Mouse (Mus musculus): ENCODE measurements around the gene Ankfn1. TPM values are rescaled to one million over a fixed set of nuclear protein-coding genes. Genes with fewer than 3 reads are reported as not detected.

Ankfn1 gene
- polyA plus RNA-seq, 1 experiment from 2014 or later: not detected

DNA sequence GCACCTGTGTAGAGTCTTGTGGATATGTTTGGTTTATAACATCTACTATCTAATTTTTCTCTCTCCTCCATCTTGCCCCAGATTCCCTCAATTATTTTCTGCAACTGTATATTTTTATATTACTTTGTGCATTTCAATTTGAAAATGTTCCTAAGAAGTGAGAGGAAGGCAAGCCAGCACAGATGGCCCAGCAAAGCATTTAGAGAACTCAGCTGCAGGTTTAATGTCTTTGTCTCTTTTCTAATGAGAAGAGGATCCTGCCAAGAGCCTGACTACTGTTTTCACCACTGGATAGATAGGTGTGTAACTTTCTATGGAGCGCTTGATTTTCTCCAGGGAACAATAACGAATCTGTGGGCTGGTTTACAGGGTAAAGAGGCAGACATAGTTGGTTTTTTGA is 161.6 kb downstream of the Ankfn1 start:
- no peak overlapping the region for H3K9ac ChIP-seq
- no peak overlapping the region for H3K27ac ChIP-seq (replicated peaks)
- no peak for ATAC-seq (ENCODE audit: insufficient read depth)
- H3K27me3 ChIP-seq: no peaks in the 10 kb centered on the region
- WGBS (ENCODE audit: insufficient replicate concordance): 55% methylated on average over 2 of the region's 2 CpGs
- no peaks in the 10 kb centered on the region for H3K9me3 ChIP-seq (replicated peaks)
- no peak overlapping the region for H3K4me3 ChIP-seq (replicated peaks)
- H3K4me1 ChIP-seq (replicated peaks): no peaks in the 10 kb centered on the region
- H3K4me2 ChIP-seq: no peak overlapping the region
- no peaks in the 10 kb centered on the region for H3K36me3 ChIP-seq (replicated peaks)

DNA sequence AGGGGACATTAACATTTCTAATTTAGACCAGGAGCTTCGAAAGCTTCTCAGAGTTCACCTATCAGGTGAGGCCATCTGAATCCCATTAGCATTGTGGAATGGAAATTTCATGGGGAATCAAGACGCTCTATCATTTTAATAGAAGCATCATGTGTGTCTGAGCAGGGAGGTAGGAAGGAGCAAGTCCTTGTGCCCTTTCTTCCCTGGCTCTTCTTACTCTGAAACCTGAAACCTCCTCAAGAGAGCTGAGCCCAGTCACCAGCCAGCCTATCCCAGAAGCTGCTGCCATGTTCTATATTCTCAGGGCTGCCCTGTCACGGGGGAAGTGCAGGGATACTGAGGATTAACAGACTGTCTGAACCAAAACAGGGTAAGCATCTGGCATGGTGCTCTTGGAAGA is 165.9 kb downstream of the Ankfn1 start:
- no peak overlapping the region for H3K4me3 ChIP-seq (replicated peaks)
- H3K36me3 ChIP-seq (replicated peaks): no peaks in the 10 kb centered on the region
- no peaks in the 10 kb centered on the region for H3K4me1 ChIP-seq (replicated peaks)
- 50% methylated on average over 3 of the region's 3 CpGs for WGBS (ENCODE audit: insufficient replicate concordance)
- no peak overlapping the region for H3K9ac ChIP-seq
- no peaks in the 10 kb centered on the region for H3K9me3 ChIP-seq (replicated peaks)
- H3K27ac ChIP-seq (replicated peaks): no peak overlapping the region
- H3K27me3 ChIP-seq: no peaks in the 10 kb centered on the region
- ATAC-seq (ENCODE audit: insufficient read depth): no peak
- H3K4me2 ChIP-seq: no peak overlapping the region

DNA sequence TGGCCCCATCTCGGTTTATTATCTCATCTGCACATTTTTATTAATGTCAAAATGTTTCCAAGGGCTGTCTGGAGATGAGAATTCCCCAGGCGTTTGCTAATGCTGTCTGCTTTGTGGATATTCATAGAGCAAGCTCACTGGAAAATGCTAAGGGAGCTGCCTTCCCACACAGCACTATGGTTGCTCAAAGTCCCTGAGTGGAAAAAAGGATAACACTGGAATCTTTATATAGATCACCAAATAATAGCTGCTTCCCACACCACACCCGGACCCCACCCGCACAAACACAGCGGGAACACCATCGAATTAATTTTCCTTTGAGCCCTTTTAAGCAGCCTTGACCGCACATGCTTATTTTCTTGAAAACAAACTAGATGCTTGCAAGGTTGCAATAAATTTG is 169.4 kb downstream of the Ankfn1 start:
- H3K9ac ChIP-seq: no peak overlapping the region
- no peaks in the 10 kb centered on the region for H3K27me3 ChIP-seq
- ATAC-seq (ENCODE audit: insufficient read depth): no peak
- H3K27ac ChIP-seq (replicated peaks): no peak overlapping the region
- H3K9me3 ChIP-seq (replicated peaks): no peaks in the 10 kb centered on the region
- no peak overlapping the region for H3K4me2 ChIP-seq
- H3K4me3 ChIP-seq (replicated peaks): no peak overlapping the region
- no peaks in the 10 kb centered on the region for H3K4me1 ChIP-seq (replicated peaks)
- no peaks in the 10 kb centered on the region for H3K36me3 ChIP-seq (replicated peaks)
- 58% methylated on average over 7 of the region's 7 CpGs for WGBS (ENCODE audit: insufficient replicate concordance)

DNA sequence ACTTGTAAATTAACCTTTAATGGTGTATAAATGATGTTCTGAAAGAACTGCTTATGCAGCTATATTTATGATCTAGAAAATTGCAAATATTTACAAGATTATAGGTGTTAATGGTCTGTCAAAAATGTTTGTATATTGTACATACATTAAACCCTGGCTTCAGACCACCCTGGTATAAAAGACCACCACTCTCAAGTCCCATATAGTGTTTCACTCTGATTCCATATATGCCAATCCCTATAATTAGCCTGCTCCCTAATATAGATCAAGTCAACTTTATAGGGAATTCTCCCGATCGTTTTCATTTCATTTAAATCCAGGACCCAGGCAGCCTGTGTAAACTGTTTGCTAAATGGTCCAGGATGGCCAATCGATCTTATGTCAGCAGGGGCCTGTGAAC is 170.2 kb downstream of the Ankfn1 start:
- ATAC-seq (ENCODE audit: insufficient read depth): no peak
- 49% methylated on average over 3 of the region's 3 CpGs for WGBS (ENCODE audit: insufficient replicate concordance)

GRCm38 (mm10) chr11:89606346-89606745 is 171.1 kb downstream of the Ankfn1 start:
- ATAC-seq (ENCODE audit: insufficient read depth): no peak
- no peaks in the 10 kb centered on the region for H3K4me1 ChIP-seq (replicated peaks)
- no peaks in the 10 kb centered on the region for H3K27me3 ChIP-seq
- no peak overlapping the region for H3K4me2 ChIP-seq
- H3K27ac ChIP-seq (replicated peaks): no peak overlapping the region
- H3K9ac ChIP-seq: no peak overlapping the region
- H3K9me3 ChIP-seq (replicated peaks): no peaks in the 10 kb centered on the region
- H3K36me3 ChIP-seq (replicated peaks): no peaks in the 10 kb centered on the region
- no peak overlapping the region for H3K4me3 ChIP-seq (replicated peaks)
- WGBS (ENCODE audit: insufficient replicate concordance): 65% methylated on average over 6 of the region's 6 CpGs

More for the DNA sequence above, 170.2 kb downstream of the Ankfn1 start:
- Histone ChIP-seq H3K4me2 (no peak overlapping the region), H3K9ac (no peak overlapping the region), H3K4me3 (replicated peaks) (no peak overlapping the region), H3K4me1 (replicated peaks) (no peaks in the 10 kb centered on the region), H3K27me3 (no peaks in the 10 kb centered on the region), H3K36me3 (replicated peaks) (no peaks in the 10 kb centered on the region), H3K9me3 (replicated peaks) (no peaks in the 10 kb centered on the region), H3K27ac (replicated peaks) (no peak overlapping the region)

- Histone ChIP-seq H3K27ac (replicated peaks) (no peak overlapping the region), H3K4me1 (replicated peaks) (no peaks in the 10 kb centered on the region), H3K9ac (no peak overlapping the region), H3K9me3 (replicated peaks) (no peaks in the 10 kb centered on the region), H3K4me3 (replicated peaks) (no peak overlapping the region), H3K27me3 (no peaks in the 10 kb centered on the region), H3K4me2 (no peak overlapping the region), H3K36me3 (replicated peaks) (no peaks in the 10 kb centered on the region)
- WGBS (ENCODE audit: insufficient replicate concordance): 47% methylated on average over 5 of the region's 5 CpGs
- ATAC-seq (ENCODE audit: insufficient read depth): no peak
These were observed 174.5 kb downstream of the Ankfn1 start for GRCm38 (mm10) chr11:89602966-89603365.

DNA sequence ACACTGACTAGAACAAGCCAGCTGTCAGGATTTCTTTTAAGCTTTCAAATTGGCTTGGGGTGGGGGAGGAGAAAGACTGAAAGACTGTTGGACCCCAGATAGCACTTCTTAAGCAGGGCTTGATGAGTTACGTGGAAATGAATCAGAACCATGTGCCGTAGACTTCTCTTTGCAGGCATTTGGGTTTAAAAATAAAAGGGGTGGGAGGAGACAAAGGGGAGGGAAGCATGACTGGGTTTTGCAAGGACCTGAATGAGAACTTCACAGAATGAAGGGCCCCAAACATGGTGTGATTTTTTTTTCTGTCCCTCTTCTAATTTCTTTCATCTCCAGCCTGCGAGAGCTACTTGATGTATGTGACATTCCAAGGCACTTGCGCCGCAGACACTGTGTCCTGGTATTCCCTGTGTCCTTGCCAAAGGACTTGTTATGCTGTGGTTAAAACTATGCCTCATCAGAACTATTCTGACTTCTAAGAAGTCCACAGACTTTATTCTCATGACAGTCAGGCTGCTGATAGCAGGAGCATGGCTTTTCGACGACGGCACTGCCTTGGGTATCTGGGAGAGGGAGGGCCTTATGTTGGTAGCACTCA is 176.4 kb downstream of the Ankfn1 start:
- no peaks in the 10 kb centered on the region for H3K9me3 ChIP-seq (replicated peaks)
- H3K36me3 ChIP-seq (replicated peaks): no peaks in the 10 kb centered on the region
- H3K4me1 ChIP-seq (replicated peaks): no peaks in the 10 kb centered on the region
- ATAC-seq (ENCODE audit: insufficient read depth): no peak
- H3K9ac ChIP-seq: no peak overlapping the region
- no peak overlapping the region for H3K4me3 ChIP-seq (replicated peaks)
- H3K27me3 ChIP-seq: no peaks in the 10 kb centered on the region
- H3K4me2 ChIP-seq: no peak overlapping the region
- WGBS (ENCODE audit: insufficient replicate concordance): 78% methylated on average over 8 of the region's 8 CpGs
- H3K27ac ChIP-seq (replicated peaks): no peak overlapping the region

DNA sequence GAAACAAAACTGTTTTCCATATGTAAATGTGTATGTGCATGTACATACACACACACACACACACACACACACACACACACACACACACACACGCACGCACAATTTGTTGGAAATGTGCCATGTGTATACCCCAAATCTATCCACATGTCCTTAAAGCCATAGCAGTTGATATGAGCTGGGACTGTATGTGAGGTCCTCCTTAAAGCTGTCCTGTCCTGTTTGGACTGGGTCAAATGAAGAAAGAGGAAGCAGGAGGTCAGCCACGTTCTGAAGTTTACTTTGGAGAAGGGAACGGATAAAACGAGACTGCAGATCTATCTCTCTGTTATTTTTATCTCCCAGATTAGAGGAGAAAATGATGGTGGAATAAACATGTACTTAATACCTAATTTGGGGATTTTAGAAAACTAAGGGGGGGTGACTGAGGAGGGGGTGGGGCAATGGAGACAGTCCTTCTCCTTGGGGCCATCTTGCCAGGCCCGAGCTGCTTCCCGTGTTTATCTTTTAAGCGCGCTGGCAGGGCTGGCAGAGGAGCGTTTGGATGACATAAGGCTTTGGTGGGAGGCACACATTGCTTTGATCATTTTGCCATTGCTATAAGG is 187.1 kb downstream of the Ankfn1 start:
- no peak overlapping the region for H3K4me3 ChIP-seq (replicated peaks)
- no peak overlapping the region for H3K27ac ChIP-seq (replicated peaks)
- 57% methylated on average over 10 of the region's 10 CpGs for WGBS (ENCODE audit: insufficient replicate concordance)
- no peaks in the 10 kb centered on the region for H3K36me3 ChIP-seq (replicated peaks)
- ATAC-seq (ENCODE audit: insufficient read depth): no peak
- no peaks in the 10 kb centered on the region for H3K27me3 ChIP-seq
- no peaks in the 10 kb centered on the region for H3K4me1 ChIP-seq (replicated peaks)
- H3K9ac ChIP-seq: no peak overlapping the region
- H3K9me3 ChIP-seq (replicated peaks): no peaks in the 10 kb centered on the region
- no peak overlapping the region for H3K4me2 ChIP-seq

GRCm38 (mm10) chr11:89586341-89586740 is 191.1 kb downstream of the Ankfn1 start:
- no peak overlapping the region for H3K9ac ChIP-seq
- no peak for ATAC-seq (ENCODE audit: insufficient read depth)
- H3K27me3 ChIP-seq: no peaks in the 10 kb centered on the region
- no peaks in the 10 kb centered on the region for H3K36me3 ChIP-seq (replicated peaks)
- no peak overlapping the region for H3K4me3 ChIP-seq (replicated peaks)
- 49% methylated on average over 2 of the region's 2 CpGs for WGBS (ENCODE audit: insufficient replicate concordance)
- no peak overlapping the region for H3K4me2 ChIP-seq
- no peaks in the 10 kb centered on the region for H3K9me3 ChIP-seq (replicated peaks)
- H3K27ac ChIP-seq (replicated peaks): no peak overlapping the region
- H3K4me1 ChIP-seq (replicated peaks): no peaks in the 10 kb centered on the region

DNA sequence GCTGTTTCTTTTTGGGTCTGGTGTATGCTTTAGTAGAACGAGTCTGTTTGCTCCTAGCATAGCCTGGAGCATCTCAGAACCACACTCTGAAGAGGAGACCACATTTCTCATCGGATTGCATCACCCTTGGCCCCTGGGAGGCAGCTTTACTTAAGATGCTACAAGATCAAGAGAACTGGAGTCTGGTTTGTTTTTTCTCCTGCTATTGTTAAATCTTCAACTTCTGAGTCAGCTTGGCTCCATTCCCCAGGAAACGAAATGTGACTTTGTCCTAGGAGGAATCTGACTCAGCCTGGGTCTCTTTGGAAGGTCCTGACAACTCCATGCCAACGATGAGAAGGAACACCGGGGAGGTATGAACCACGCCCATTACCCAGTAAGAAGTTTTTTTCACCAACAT is 197.6 kb downstream of the Ankfn1 start:
- no peak overlapping the region for H3K27ac ChIP-seq (replicated peaks)
- no peak overlapping the region for H3K9ac ChIP-seq
- no peaks in the 10 kb centered on the region for H3K36me3 ChIP-seq (replicated peaks)
- no peaks in the 10 kb centered on the region for H3K27me3 ChIP-seq
- H3K4me3 ChIP-seq (replicated peaks): no peak overlapping the region
- no peak overlapping the region for H3K4me2 ChIP-seq
- ATAC-seq (ENCODE audit: insufficient read depth): no peak
- no peaks in the 10 kb centered on the region for H3K9me3 ChIP-seq (replicated peaks)
- WGBS (ENCODE audit: insufficient replicate concordance): 53% methylated on average over 6 of the region's 6 CpGs
- H3K4me1 ChIP-seq (replicated peaks): no peaks in the 10 kb centered on the region

DNA sequence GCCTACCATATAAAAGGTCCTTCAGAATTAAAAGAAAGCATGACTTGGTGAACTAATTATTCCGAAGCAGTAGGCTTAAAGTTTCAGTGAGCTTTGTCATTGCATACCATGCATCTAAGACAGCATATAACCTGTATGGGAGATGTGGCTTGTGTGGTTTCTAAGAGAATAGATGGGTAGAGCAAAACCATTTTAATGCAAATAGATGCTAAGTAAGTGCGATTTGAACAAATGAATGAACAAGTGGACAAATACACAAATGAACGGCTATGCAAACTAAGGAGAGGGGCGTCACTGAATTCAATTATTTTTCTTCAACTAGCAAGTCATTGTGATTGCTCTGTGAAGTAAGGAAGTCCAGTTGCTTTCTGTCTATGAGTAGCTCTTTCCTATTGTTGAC is 198.3 kb downstream of the Ankfn1 start:
- Histone ChIP-seq H3K4me2 (no peak overlapping the region), H3K27ac (replicated peaks) (no peak overlapping the region), H3K4me1 (replicated peaks) (no peaks in the 10 kb centered on the region), H3K36me3 (replicated peaks) (no peaks in the 10 kb centered on the region), H3K9me3 (replicated peaks) (no peaks in the 10 kb centered on the region), H3K27me3 (no peaks in the 10 kb centered on the region), H3K4me3 (replicated peaks) (no peak overlapping the region), H3K9ac (no peak overlapping the region)
- WGBS (ENCODE audit: insufficient replicate concordance): 65% methylated on average over 4 of the region's 4 CpGs
- ATAC-seq (ENCODE audit: insufficient read depth): no peak

DNA sequence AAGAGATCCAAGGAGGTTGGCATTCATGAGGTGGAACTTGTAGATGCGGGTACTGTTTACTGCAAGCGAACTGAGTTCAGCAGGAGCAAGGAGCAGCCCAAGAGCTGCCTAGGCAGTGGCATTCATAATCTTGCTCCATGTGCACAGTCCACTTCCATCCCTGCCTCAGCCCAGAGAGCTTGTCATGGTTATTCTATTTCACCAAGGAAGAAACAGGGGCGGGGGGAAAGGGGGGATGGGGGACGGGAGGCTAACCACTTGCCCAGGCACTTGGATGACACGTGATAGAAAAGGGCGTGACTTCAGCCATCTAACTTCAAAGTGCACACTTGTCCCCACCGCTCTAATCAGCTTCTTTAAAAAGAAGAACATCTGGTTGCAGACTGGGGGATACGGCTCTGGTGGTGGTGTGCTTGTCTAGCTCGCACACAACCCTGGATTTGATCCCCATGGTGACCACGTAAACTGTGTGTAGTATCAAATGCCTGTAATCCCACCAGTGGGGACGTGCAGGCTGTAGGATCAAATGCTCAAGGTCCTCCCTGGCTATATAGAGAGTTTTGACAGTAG is 203.1 kb downstream of the Ankfn1 start:
- WGBS (ENCODE audit: insufficient replicate concordance): 50% methylated on average over 11 of the region's 11 CpGs
- Histone ChIP-seq H3K9me3 (replicated peaks) (no peaks in the 10 kb centered on the region), H3K9ac (no peak overlapping the region), H3K36me3 (replicated peaks) (no peaks in the 10 kb centered on the region), H3K27me3 (no peaks in the 10 kb centered on the region), H3K4me3 (replicated peaks) (no peak overlapping the region), H3K27ac (replicated peaks) (no peak overlapping the region), H3K4me2 (no peak overlapping the region), H3K4me1 (replicated peaks) (no peaks in the 10 kb centered on the region)
- no peak for ATAC-seq (ENCODE audit: insufficient read depth)
